Mouse (Mus musculus): Measurements from ENCODE around the gene Lrrc57. TPM values are rescaled to one million over a fixed set of nuclear protein-coding genes. Genes with fewer than 3 reads are reported as not detected.

The Lrrc57 gene
- 13.5 and 21.1 TPM in 2 replicates for polyA plus RNA-seq (2012; rRNA removed)

DNA sequence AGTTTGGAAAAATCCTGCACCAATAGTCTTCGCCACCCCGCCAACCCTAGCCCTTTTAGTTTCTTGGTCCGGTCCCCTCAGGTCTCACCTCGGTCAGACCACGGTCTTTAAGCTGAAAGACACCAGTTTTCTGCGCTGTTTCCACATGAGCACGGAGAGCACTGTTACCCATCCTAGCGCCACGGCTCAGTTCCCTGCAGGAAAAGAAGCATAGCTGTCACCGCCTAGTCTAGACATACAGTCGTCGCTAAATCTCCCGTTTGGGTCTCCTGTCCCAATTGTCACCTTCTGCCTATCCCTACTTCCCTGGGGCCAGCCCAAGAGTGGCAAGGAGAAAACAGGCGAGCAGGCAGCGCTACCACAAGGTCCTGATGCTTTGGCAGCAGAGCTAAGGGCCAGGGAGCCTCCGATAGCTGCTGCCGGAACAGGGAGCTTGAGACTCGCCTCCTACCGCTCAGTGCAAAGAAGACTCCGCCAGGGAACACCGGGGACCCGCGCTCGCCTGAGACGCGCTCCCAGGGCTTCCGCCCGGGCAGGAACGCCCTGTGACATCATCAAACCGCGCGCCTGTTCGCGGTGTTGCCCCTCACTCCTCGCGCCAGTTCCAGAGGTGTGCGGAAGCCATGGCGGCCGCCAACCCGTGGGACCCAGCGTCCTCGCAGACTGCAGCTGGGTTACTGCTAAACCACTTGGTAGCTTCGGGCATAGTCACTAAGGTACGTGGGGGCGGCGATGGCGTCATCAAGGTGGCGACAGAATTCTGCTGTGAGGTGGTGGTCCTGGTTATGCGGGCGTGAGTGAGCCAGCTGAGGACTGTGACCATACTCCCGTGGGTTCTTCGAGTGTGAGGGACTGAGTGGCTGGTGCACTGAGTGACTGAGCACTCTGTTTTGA lies at the start of gene Lrrc57, which contains the start of gene Haus2:
TSS of gene Lrrc57 (minus strand) at position 691 of the 894 bp plus-strand sequence.
TSS of gene Haus2 (plus strand) at position 554 of the 894 bp plus-strand sequence.

DNA sequence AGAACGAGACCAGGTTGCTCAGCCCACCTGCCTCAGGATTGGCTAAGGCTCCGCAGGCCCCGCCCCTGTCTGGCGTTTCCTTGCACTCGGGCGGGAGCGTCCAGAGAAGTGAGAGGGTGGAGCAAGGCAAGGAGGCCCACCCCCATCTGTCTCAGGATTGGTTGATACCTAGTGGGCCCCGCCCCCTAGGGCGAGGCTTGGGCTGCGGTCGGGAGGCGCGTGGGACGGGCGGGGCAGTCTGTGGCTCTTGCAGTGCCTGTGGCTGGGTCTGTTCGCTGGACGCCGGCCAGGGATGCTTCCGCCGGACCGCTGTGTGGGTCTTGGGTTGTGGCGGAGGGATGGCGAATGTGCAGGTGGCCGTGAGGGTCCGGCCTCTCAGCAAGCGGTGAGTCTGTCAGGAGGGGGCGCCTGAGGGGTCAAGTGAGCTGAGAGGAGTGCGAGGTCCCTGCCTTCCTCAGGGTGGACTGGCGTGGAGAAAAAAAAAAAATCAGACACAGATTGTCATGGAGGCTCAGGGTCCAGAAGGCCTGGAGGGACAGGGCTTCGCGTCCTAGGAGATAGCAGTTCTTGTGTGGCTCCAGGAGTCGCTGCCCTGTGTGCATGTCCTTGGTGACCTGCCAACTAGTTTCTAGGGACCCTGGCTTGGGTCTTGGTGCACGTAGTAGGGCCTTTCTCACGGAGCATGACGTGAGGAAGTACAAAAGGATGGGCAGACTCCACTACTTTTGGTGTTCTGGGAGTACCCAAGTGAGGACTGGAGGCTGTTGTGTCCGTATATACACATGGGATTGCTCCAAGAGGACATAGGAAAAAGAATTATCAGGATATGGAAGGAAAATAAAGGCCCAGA lies 19.8 kb upstream of the Lrrc57 start, which contains the start of gene Stard9:
TSS of gene Stard9 (plus strand) at position 236 of the 850 bp plus-strand sequence.

DNA sequence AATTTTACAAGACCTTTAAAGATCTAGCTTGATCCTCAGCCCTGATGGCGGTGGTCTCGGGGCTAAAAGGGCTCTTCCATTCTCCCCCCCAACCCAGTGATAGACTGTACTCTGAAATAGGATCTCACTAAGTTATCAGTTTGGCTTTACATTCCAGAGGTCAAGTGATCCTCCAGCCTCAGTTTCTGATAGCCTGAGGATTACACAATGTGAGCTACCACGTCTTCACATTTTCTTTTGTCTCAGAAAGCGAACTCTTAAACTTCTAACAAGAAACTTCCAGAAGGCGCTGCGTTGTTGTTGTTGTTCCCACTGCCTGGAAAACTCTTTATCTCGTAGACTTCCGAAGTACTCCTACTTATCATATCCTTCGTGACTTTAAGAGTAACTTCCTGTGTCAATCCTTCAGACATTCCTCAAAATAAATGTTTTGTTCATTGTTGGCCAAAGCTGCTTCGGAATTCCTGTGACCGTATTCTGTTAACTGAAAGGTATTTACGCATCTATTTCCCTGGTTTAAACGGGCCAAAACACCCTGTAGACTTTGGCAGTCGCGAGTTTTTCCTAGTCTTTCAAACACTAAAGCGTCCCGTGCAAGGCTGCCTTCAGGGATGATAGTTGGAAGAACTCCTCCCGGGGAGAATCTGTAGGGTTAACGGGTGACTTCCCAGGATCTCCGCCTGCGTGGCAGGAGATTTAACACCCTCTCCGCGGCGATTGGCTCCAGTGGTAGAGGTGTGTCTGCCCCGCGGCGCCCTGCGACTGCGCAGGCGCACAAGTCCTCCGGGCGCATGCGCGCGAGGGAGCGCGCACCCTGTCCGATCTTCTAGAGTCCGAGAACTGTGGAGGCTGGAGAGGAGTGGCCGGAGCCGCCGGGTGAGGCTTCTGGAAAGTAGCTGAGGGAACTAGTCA lies 42.2 kb downstream of the Lrrc57 start, which contains the start of gene Snap23:
TSS of gene Snap23 (plus strand) at position 786 of the 912 bp plus-strand sequence.

DNA sequence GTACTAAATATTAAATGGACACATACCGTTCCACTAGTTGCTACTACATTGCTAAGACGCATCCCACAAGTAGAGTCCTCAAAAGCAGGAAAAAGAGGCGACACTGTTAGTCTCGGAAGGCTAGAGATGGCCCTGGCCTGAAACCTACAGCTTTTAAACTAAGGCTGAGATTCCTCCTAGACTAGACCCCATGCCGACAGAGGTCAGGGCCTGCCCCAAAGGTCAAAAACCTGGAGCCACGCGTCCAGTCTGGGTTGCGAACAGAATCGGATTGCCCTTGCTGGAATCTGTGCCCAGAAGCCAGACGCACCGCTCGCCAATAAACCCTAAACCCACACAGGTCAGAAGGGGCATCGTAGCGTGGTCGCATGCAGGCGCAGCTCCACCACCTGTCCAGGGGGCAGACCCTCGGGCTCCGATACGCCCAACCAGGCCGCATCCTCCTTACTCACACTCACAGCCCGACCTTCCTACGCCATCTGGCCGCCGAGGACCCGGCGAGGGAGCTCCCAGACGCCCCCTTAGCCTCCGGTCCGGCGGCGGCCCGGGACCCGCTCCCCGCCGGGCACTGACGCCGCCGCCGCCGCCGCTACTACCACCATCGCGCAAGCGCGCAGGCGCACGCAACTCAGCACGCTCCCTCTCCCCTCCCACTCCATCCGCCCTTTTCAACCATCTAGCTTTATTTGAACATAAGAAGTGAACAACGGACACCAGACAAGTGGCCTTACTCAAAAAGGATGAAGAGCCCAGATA lies 45.9 kb downstream of the Lrrc57 start, which contains the start of gene Zfp106:
TSS of gene Zfp106 (minus strand) at position 609 of the 756 bp plus-strand sequence.

Other genes starting within 250 kb of the Lrrc57 start
- 8.5 and 9.9 TPM in 2 replicates for gene Ganc, start 205.6 kb downstream of the Lrrc57 start, polyA plus RNA-seq (2012; rRNA removed)
- 20.7 and 26.7 TPM in 2 replicates for gene Tmem87a, start 205.4 kb downstream of the Lrrc57 start, polyA plus RNA-seq (2012; rRNA removed)
- 3.9 and 4.4 TPM in 2 replicates for gene Capn3, start 153.5 kb downstream of the Lrrc57 start, polyA plus RNA-seq (2012; rRNA removed)
- 58.3 and 60.8 TPM in 2 replicates for gene Zfp106, start 45.7 kb downstream of the Lrrc57 start, polyA plus RNA-seq (2012; rRNA removed)
- gene Snap23, start 41.8 kb downstream of the Lrrc57 start, polyA plus RNA-seq (2012; rRNA removed): 30.1 and 54.9 TPM in 2 replicates
- 15.4 and 24.4 TPM in 2 replicates for gene Haus2, start 137 bp downstream of the Lrrc57 start, polyA plus RNA-seq (2012; rRNA removed)
- gene Stard9, start 19.6 kb upstream of the Lrrc57 start, polyA plus RNA-seq (2012; rRNA removed): 7.5 and 14.4 TPM in 2 replicates
- gene Cdan1, start 240.6 kb upstream of the Lrrc57 start, polyA plus RNA-seq (2012; rRNA removed): 22.1 and 27.6 TPM in 2 replicates
- 9.2 and 11.9 TPM in 2 replicates for gene Ttbk2, start 241.1 kb upstream of the Lrrc57 start, polyA plus RNA-seq (2012; rRNA removed)

Measured in central nervous system, embryonic 11.5 days (tissue).